Mouse (Mus musculus) stomach, postnatal 0 days (tissue): ENCODE measurements around the gene Prok1.

ENCODE experiments used
- CTCF ChIP-seq: IDR thresholded peaks from 2 replicates; pipeline ENCODE4 v1.5.1; 2016; ENCODE audit warnings: antibody characterized with exemption, low read depth, mild to moderate bottlenecking, moderate library complexity
- EP300 ChIP-seq: optimal IDR thresholded peaks from 2 replicates; pipeline ENCODE3; 2016; ENCODE audit warnings: antibody characterized with exemption

DNA sequence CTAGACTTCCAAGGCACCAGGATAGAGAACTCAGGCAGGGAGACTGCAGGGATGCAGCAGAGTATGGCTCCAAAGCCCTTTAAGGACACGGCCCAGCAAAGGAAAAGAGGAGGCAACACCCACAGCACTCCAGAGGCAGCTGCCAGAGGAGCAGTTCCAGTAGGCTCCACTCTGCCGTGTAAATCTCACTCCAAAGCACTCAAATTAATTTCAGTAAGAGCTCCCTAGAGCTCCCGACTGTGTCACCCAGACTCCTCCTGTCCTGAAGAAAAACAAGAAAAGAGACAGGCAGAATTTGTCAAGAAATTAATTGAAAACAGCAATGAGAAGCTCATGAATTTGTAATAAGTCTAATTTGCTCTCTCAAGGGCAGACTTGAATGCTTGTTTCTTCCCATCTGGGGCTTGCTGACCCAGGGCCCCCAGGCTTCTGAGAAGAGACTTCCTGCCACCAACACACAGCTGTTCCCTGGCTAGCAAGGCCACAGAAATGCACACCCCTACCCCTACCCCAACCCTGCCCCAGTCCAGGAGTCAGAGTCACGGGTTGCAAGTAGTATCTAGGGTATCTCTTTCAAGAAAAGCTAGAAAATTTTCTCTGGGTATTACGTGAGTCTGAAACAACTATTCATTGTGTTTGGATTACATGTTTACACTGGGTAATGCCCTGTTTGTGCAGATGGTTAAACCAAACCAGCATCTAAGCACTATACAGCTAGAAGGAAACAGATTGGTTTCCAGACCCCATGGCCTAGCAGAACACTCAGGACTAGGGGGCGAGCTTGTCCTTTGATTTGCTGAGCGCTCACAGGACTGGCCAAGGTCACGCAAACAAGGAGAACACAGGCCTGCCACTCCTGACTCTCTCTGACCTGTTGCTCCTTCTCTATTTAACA, 21.7 kb upstream of the Prok1 start:
- TF ChIP-seq EP300, result no peak
- TF ChIP-seq CTCF, result 0 out of 2 replicates have a peak, but pooled peaks have one; percentile 18
